8 mouse cellular contexts compared by ENCODE assay signal in the genomic region with DNA sequence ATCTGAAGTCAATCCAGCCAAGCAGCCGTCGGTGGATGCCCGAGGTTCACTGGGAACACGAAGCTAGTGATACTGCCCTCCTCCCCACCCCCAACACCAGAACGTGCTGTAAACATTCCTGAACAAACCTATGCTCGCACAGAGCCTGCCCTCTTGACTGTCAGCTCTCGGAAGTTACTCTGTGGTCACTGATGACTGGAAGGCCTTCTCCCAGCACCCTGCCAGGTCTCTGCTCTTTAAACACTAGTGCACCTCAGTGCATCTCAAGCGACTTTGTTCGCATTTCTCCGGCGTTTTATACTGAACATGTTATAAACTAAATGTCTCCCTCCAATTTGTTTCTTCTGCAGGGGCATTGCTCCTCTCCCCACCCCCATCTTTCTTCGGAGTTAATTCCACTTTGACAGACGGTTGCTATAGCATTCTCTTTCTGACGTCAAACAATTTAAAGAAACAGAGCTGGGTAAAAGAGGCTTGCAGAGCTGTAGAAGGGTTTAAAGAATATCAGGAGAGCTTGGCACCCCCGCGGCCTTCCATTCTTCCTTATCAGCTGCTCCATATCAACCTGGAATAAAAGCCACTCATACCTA. TPM values are rescaled to one million over a fixed set of nuclear protein-coding genes. Genes with fewer than 3 reads are reported as not detected.
DNase-seq lines count a peak whose midpoint lies in the region; ATAC-seq and TF ChIP-seq lines count a peak whose summit lies in the region.

No protein-coding gene starts in this region.

- ATAC-seq in hindbrain, embryonic 11.5 days (ENCODE audit: low FRiP score): no peak; the same call in 1 of the 2 replicates
- ATAC-seq in midbrain, embryonic 12.5 days (ENCODE audit: low FRiP score, low read depth): peak; percentile 24
- no peak for ATAC-seq in activated CD4-positive, CD25-positive, alpha-beta regulatory T cell, adult 4 months

- no peaks in the 10 kb centered on the region for H3K9me3 ChIP-seq in hindbrain, embryonic 11.5 days (ENCODE audit: control insufficient read depth, low read length)
- H3K9me3 ChIP-seq in midbrain, embryonic 12.5 days: no peaks in the 10 kb centered on the region

- no peak overlapping the region for H3K27ac ChIP-seq in cortical plate, adult 2 months (ENCODE audit: insufficient read depth, low read length)
- peak overlapping the region; percentile 24; the same call in 1 of the 2 replicates for H3K27ac ChIP-seq in hindbrain, embryonic 11.5 days (ENCODE audit: low read depth, low read length)
- 0 out of 2 replicates have a peak overlapping the region, but pooled peaks have one; percentile 1 for H3K27ac ChIP-seq in midbrain, embryonic 12.5 days (replicated peaks)

- no peaks in the 10 kb centered on the region for H3K4me1 ChIP-seq in cortical plate, adult 2 months (ENCODE audit: control insufficient read depth, insufficient read depth, low read length)
- H3K4me1 ChIP-seq in hindbrain, embryonic 11.5 days (replicated peaks; ENCODE audit: control insufficient read depth, insufficient read depth, low read length): no peaks in the 10 kb centered on the region
- 0 out of 2 replicates have a peak, but pooled peaks cover 4% of the 10 kb centered on the region for H3K4me1 ChIP-seq in midbrain, embryonic 12.5 days

- peak overlapping the region; percentile 43 for H3K4me3 ChIP-seq in cortical plate, adult 2 months (ENCODE audit: insufficient read depth, low read length)
- H3K4me3 ChIP-seq in hindbrain, embryonic 11.5 days (ENCODE audit: low read depth, low read length): peak overlapping the region; percentile 47
- peak overlapping the region; percentile 64 for H3K4me3 ChIP-seq in midbrain, embryonic 12.5 days

- H3K4me2 ChIP-seq in hindbrain, embryonic 11.5 days (replicated peaks; ENCODE audit: low read depth, low read length): peak overlapping the region; percentile 48
- peak overlapping the region; percentile 57 for H3K4me2 ChIP-seq in midbrain, embryonic 12.5 days (replicated peaks)

- no peaks in the 10 kb centered on the region for H3K27me3 ChIP-seq in hindbrain, embryonic 11.5 days (ENCODE audit: control insufficient read depth, insufficient read depth, low read length)
- H3K27me3 ChIP-seq in midbrain, embryonic 12.5 days: peaks cover 4% of the 10 kb centered on the region; the same call in 1 of the 2 replicates

- H3K36me3 ChIP-seq in hindbrain, embryonic 11.5 days (ENCODE audit: control insufficient read depth, insufficient read depth, low read length): no peaks in the 10 kb centered on the region
- H3K36me3 ChIP-seq in midbrain, embryonic 12.5 days: no peaks in the 10 kb centered on the region

- WGBS in hindbrain, embryonic 11.5 days: 21% methylated on average over 16 of the region's 16 CpGs
- WGBS in midbrain, embryonic 12.5 days: 18% methylated on average over 16 of the region's 16 CpGs

- no peak for TF ChIP-seq CTCF in cortical plate, adult 2 months (IDR thresholded peaks at IDR 0.05; ENCODE audit: extremely low read depth, insufficient read depth, low read length)

- TF ChIP-seq POLR2A in cortical plate, adult 2 months (IDR thresholded peaks at IDR 0.05; ENCODE audit: extremely low read depth, insufficient read depth, low read length): no peak

- intact Hi-C loops in left cerebral cortex, postnatal 14 days (cut with DNase I): no loop called here
- intact Hi-C loops in left cerebral cortex, postnatal 4 days (cut with DNase I): no loop called here

- peak; percentile 41 to 75 for DNase-seq in left cerebral cortex, postnatal 14 days (ENCODE audit: low spot score in 2 of 2)
- DNase-seq in left cerebral cortex, postnatal 4 days: no peak
- DNase-seq in hindbrain, embryonic 11.5 days (ENCODE audit: low spot score): peak; percentile 33
- no peak for DNase-seq in right cerebral cortex, postnatal 14 days
- DNase-seq in cerebellum, postnatal 25 days: no peak

- H3K9ac ChIP-seq in hindbrain, embryonic 11.5 days (ENCODE audit: low read depth, low read length): peak overlapping the region; percentile 62
- peak overlapping the region; percentile 73 for H3K9ac ChIP-seq in midbrain, embryonic 12.5 days (replicated peaks)

RNA-seq across cellular contexts. Expression of a gene that starts 0.8 kb away (rescaled TPM):
- 10 to 100 TPM; 91.0 to 98.4 TPM for total RNA-seq in left cerebral cortex, postnatal 14 days (2021)
- 100 to 1,000 TPM; 148 to 154 TPM for total RNA-seq in left cerebral cortex, postnatal 4 days (2021)
- polyA plus RNA-seq in cortical plate, adult 2 months (2012; rRNA removed): 37.4 and 46.6 TPM in 2 replicates
- 49.9 and 56.2 TPM in 2 replicates for polyA plus RNA-seq in hindbrain, embryonic 11.5 days (2014; fragmentation: Nextera tagmentation; extraction: Ambion mirVana)
- polyA plus RNA-seq in midbrain, embryonic 12.5 days (2016; fragmentation: Nextera tagmentation; extraction: Ambion mirVana): 41.1 and 47.0 TPM in 2 replicates
- 10 to 100 TPM; 21.7 to 28.6 TPM for polyA plus RNA-seq in activated CD4-positive, CD25-positive, alpha-beta regulatory T cell, adult 4 months (2017; shearing (Covaris generic))

Comparison
In these comparisons a context has a peak if more than half of its experiments do, and no peak if none do; other contexts are left out.
1. DNase-seq: peak in left cerebral cortex, postnatal 14 days (2 of 2) and hindbrain, embryonic 11.5 days (single experiment); none in left cerebral cortex, postnatal 4 days (single experiment), right cerebral cortex, postnatal 14 days (single experiment) and cerebellum, postnatal 25 days (0 of 2).
2. Peak in every context shown above with its lines, with median percentiles within 50 percentile points of each other: H3K4me3 ChIP-seq.